Mouse (Mus musculus): ENCODE measurements around the gene Ptpn20.

- TF ChIP-seq CTCF (IDR thresholded peaks at IDR 0.05; ENCODE audit: control insufficient read depth, insufficient read depth, insufficient replicate concordance, low read depth, low read length) (no peak), POLR2A (IDR thresholded peaks at IDR 0.05; ENCODE audit: control insufficient read depth, low read depth, low read length) (no peak)
These were observed 89.0 kb downstream of the Ptpn20 start for GRCm38 (mm10) chr14:33677996-33678395.
